Mouse (Mus musculus): Measurements from ENCODE around the gene Fry.

The Fry gene

GRCm38 (mm10) chr5:150333328-150333731 is 214.9 kb downstream of the Fry start:
- DNase-seq (ENCODE audit: low spot score in 2 of 2), result no peak

- DNase-seq (ENCODE audit: low spot score in 2 of 2), result no peak
Observed at GRCm38 (mm10) chr5:150336451-150336850, 218.0 kb downstream of the Fry start.

GRCm38 (mm10) chr5:150337696-150338095 is 219.3 kb downstream of the Fry start:
- DNase-seq (ENCODE audit: low spot score in 2 of 2), result peak in 1 of 2 experiments; percentile 25

GRCm38 (mm10) chr5:150340944-150341343 is 222.5 kb downstream of the Fry start:
- no peak for DNase-seq (ENCODE audit: low spot score in 2 of 2)

GRCm38 (mm10) chr5:150342139-150342538 is 223.7 kb downstream of the Fry start:
- DNase-seq (ENCODE audit: low spot score in 2 of 2), result no peak

- peak in 1 of 2 experiments; percentile 28 for DNase-seq (ENCODE audit: low spot score in 2 of 2)
Observed at GRCm38 (mm10) chr5:150345946-150346345, 227.5 kb downstream of the Fry start.

GRCm38 (mm10) chr5:150346378-150346777 is 227.9 kb downstream of the Fry start:
- DNase-seq (ENCODE audit: low spot score in 2 of 2), result peak; percentile 31 to 56

GRCm38 (mm10) chr5:150347845-150348244 is 229.4 kb downstream of the Fry start:
- DNase-seq (ENCODE audit: low spot score in 2 of 2), result no peak

- DNase-seq (ENCODE audit: low spot score in 2 of 2), result no peak
Observed at GRCm38 (mm10) chr5:150348302-150348701, 229.9 kb downstream of the Fry start.

- no peak for DNase-seq (ENCODE audit: low spot score in 2 of 2)
Observed at GRCm38 (mm10) chr5:150351191-150351590, 232.7 kb downstream of the Fry start.

- DNase-seq (ENCODE audit: low spot score in 2 of 2), result no peak
Observed at GRCm38 (mm10) chr5:150358671-150359070, 240.2 kb downstream of the Fry start.

- no peak for DNase-seq (ENCODE audit: low spot score in 2 of 2)
Observed at GRCm38 (mm10) chr5:150362241-150362640, 243.8 kb downstream of the Fry start.

GRCm38 (mm10) chr5:150364621-150365020 is 246.2 kb downstream of the Fry start:
- no peak for DNase-seq (ENCODE audit: low spot score in 2 of 2)

- no peak for DNase-seq (ENCODE audit: low spot score in 2 of 2)
Observed at GRCm38 (mm10) chr5:150367027-150367426, 248.6 kb downstream of the Fry start.

GRCm38 (mm10) chr5:150370291-150370690 is 251.8 kb downstream of the Fry start:
- DNase-seq (ENCODE audit: low spot score in 2 of 2), result no peak

- no peak for DNase-seq (ENCODE audit: low spot score in 2 of 2)
Observed at GRCm38 (mm10) chr5:150370895-150371294, 252.4 kb downstream of the Fry start.

- DNase-seq (ENCODE audit: low spot score in 2 of 2), result no peak
Observed at GRCm38 (mm10) chr5:150372956-150373355, 254.5 kb downstream of the Fry start.

GRCm38 (mm10) chr5:150374778-150375559 is 256.5 kb downstream of the Fry start:
- DNase-seq (ENCODE audit: low spot score in 2 of 2), result no peak

GRCm38 (mm10) chr5:150378586-150378985 is 260.1 kb downstream of the Fry start:
- no peak for DNase-seq (ENCODE audit: low spot score in 2 of 2)

GRCm38 (mm10) chr5:150380767-150381166 is 262.3 kb downstream of the Fry start:
- DNase-seq (ENCODE audit: low spot score in 2 of 2), result no peak

- DNase-seq (ENCODE audit: low spot score in 2 of 2), result no peak
Observed at GRCm38 (mm10) chr5:150382411-150382810, 264.0 kb downstream of the Fry start.

- no peak for DNase-seq (ENCODE audit: low spot score in 2 of 2)
Observed at GRCm38 (mm10) chr5:150384272-150385215, 266.1 kb downstream of the Fry start.

- no peak for DNase-seq (ENCODE audit: low spot score in 2 of 2)
Observed at GRCm38 (mm10) chr5:150385224-150385623, 266.8 kb downstream of the Fry start.

Data from frontal cortex, postnatal 36 days (tissue).